ENCODE assay signal across 17 mouse cellular contexts in the genomic region with DNA sequence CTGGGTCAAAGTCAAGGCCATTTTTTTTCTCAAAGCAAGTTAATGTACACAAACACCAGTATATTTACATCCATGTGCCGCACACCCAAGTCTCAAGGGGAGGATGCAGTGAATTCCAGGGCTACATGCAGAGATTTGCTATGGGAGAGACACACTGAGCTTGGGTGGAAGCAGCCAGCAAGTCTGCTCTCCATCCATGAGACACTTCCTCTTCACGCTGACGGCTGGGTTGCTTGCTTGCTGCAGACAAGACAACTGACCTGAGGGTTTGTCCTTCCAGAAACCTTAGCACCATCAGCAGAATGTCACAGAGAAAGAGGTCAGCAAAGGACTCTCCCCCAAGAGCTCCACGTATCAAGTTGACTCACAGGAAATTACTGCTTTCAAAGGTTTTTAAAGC.
"Had no signal": no experiment of that assay in that cellular context is flagged by ENCODE, and none has a peak within 500 bp of the region (broad histone marks: within the 10 kb centered on the region; RNA-seq: fewer than 3 reads in every experiment).

No protein-coding gene starts in this region.

- H3K4me2 ChIP-seq: liver, embryonic 12.5 days; neural tube, embryonic 13.5 days; neural tube, embryonic 15.5 days had no signal

- H3K4me1 ChIP-seq: liver, embryonic 12.5 days; neural tube, embryonic 13.5 days; neural tube, embryonic 15.5 days had no signal

- H3K4me3 ChIP-seq: liver, embryonic 12.5 days; midbrain, embryonic 10.5 days; myocyte; neural tube, embryonic 13.5 days; neural tube, embryonic 15.5 days had no signal

- H3K9me3 ChIP-seq: liver, embryonic 12.5 days; midbrain, embryonic 10.5 days; neural tube, embryonic 13.5 days; neural tube, embryonic 15.5 days had no signal

- ATAC-seq: liver, embryonic 12.5 days; midbrain, embryonic 16.5 days had no signal

- H3K27me3 ChIP-seq: liver, embryonic 12.5 days had no signal

- H3K36me3 ChIP-seq: liver, embryonic 12.5 days; midbrain, embryonic 10.5 days; neural tube, embryonic 13.5 days; neural tube, embryonic 15.5 days had no signal

- H3K9ac ChIP-seq: liver, embryonic 12.5 days; liver, embryonic 14.5 days; neural tube, embryonic 13.5 days; neural tube, embryonic 15.5 days had no signal

- H3K27ac ChIP-seq: liver, embryonic 12.5 days; liver, embryonic 14.5 days; midbrain, embryonic 10.5 days; neural tube, embryonic 13.5 days; neural tube, embryonic 15.5 days had no signal

- DNase-seq: lung, adult 18-20 months; midbrain, embryonic 14.5 days; retina, postnatal 1 day; right cerebral cortex, adult 18-20 months; right cerebral cortex, postnatal 25 days; right cerebral cortex, postnatal 4 days; spleen, adult 18-20 months; thymus, adult 18-20 months; thymus, postnatal 14 days; thymus, postnatal 36 days had no signal
